Mouse (Mus musculus) ES-Bruce4 (cell line): ENCODE results near the gene Brsk2. TPM values are rescaled to one million over a fixed set of nuclear protein-coding genes. Genes with fewer than 3 reads are reported as not detected.
"Not testable (repeated sequence)": the region's sequence is repeated elsewhere in the genome, so short reads cannot be mapped to it uniquely, and the experiment has no call there.

Experiments used
- H3K27ac ChIP-seq: 2 replicates; pipeline ENCODE4 v1.5.1; 2012; ENCODE audit warnings: low read length, inconsistent platforms; ENCODE audit not compliant: insufficient read depth
- H3K27me3 ChIP-seq: 2 replicates; pipeline ENCODE4 v1.6.1; 2012; ENCODE audit warnings: mild to moderate bottlenecking, low read length, inconsistent platforms; ENCODE audit not compliant: control insufficient read depth, poor library complexity, insufficient read depth, severe bottlenecking
- H3K36me3 ChIP-seq: 2 replicates; pipeline ENCODE4 v1.6.1; 2012; ENCODE audit warnings: inconsistent platforms, mild to moderate bottlenecking, low read length, moderate library complexity; ENCODE audit not compliant: control insufficient read depth, poor library complexity, insufficient read depth, severe bottlenecking
- H3K4me1 ChIP-seq: one replicate; pipeline ENCODE4 v1.8.1; 2011; ENCODE audit warnings: low read length; ENCODE audit not compliant: control insufficient read depth, insufficient read depth
- H3K4me3 ChIP-seq: 2 replicates; pipeline ENCODE4 v1.5.1; 2011; ENCODE audit warnings: low read depth, mild to moderate bottlenecking, low read length
- H3K9ac ChIP-seq: 2 replicates; pipeline ENCODE4 v1.6.1; 2012; ENCODE audit warnings: low read depth, mild to moderate bottlenecking, inconsistent platforms; ENCODE audit not compliant: poor library complexity, severe bottlenecking
- H3K9me3 ChIP-seq: replicated peaks from 2 replicates; pipeline ENCODE4 v1.6.1; 2012; ENCODE audit warnings: mild to moderate bottlenecking, low read length, inconsistent platforms; ENCODE audit not compliant: control insufficient read depth, poor library complexity, insufficient read depth, severe bottlenecking
- CTCF ChIP-seq: IDR thresholded peaks from one replicate; pipeline ENCODE4 v1.8.1; 2011; ENCODE audit warnings: low read depth, low read length
- EP300 ChIP-seq: IDR thresholded peaks from 2 replicates; pipeline ENCODE4 v1.6.1; 2011; ENCODE audit warnings: low read depth, low read length; ENCODE audit not compliant: insufficient read depth
- POLR2A ChIP-seq: IDR thresholded peaks from one replicate; pipeline ENCODE4 v1.8.1; 2011; ENCODE audit warnings: low read length; ENCODE audit not compliant: insufficient read depth
- polyA plus RNA-seq: library from polyadenylated mRNA; stranded (reverse); fragments of >200 nt; gene quantifications from 2 replicates; pipeline ENCODE4 v1.2.4, GENCODE M21; 2011; ENCODE audit warnings: low read depth; ENCODE audit not compliant: missing spikeins, insufficient read depth, insufficient read length

Brsk2 gene
- polyA plus RNA-seq, 1 experiment: 0.75 TPM

DNA sequence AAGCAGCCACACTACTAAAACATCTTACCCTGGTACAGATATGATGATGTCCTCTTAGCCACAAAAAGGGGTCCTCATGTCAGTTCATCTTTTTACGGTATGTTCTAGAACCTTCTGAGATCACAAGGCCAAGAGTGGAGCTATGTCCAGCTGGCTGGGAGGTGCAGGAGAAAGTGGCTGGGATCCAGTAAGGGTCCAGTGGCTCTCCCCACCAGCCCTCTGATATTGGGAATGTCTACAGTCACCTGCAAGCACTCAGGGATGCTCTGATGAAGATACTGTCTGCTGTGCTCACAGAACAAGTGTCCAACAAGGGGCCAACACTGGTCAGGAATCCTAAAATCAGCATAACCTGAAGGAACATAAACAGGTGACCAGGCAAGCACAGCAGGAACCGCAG, 31.1 kb upstream of the Brsk2 start, which contains the start of gene Tollip:
Gene Tollip, minus strand, starts transcription at position 101 of the 400 bp plus-strand sequence.
- Histone ChIP-seq H3K27me3 (no peaks in the 10 kb centered on the region), H3K36me3 (no peaks in the 10 kb centered on the region), H3K9ac (no peak within 1 kb of the TSS), H3K4me3 (no peak within 1 kb of the TSS), H3K9me3 (no peaks in the 10 kb centered on the region), H3K4me1 (no peaks in the 10 kb centered on the region), H3K27ac (no peak within 1 kb of the TSS)
- TF ChIP-seq POLR2A: no peak
- TF ChIP-seq CTCF: no peak
- TF ChIP-seq EP300: no peak

DNA sequence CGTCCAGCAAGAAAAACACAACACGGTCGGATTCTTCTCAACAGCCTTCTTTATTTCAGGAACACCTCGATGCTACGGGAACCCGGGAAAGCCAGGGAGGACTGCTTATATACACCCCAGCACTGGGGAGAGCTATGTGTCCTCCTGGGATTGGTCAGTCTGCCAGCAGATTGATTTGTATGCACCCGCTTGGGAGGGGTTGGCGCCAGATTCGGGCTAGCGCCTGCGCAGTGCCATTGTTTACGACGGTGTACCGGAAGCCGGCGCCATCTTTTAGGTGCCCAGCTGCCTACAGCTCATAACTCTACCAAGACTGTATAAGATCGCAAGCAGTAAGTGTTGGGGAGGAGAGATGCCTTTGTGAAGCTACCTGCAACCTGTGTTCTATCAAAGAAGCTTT, 25.4 kb upstream of the Brsk2 start:
- H3K27ac ChIP-seq, H3K27me3 ChIP-seq, H3K9ac ChIP-seq, H3K4me3 ChIP-seq, H3K36me3 ChIP-seq, H3K9me3 ChIP-seq, H3K4me1 ChIP-seq: not testable (repeated sequence)

DNA sequence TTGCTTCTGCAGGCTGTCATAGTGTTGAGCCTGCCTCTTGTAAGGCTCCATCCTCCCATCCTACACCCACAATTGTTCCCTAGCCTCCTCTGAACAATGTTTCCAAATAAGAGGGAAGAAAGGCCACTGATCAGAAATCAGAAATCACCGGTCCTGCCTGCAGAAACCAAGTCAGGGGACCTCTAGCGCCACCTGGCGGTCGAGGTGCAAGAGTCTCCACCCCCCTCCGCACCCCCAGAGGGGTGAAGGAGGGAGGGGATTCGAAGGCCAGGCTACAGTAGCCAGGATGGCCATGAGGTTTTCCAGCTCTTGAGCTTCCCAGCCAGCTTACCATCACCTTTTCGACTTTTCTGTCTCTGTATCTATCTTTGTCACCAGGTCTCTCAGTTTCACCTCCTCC, 24.6 kb upstream of the Brsk2 start:
- Histone ChIP-seq H3K27me3 (no peaks in the 10 kb centered on the region), H3K4me3 (no peak overlapping the region), H3K4me1 (no peaks in the 10 kb centered on the region), H3K36me3 (no peaks in the 10 kb centered on the region), H3K27ac (no peak overlapping the region), H3K9ac (no peak overlapping the region), H3K9me3 (no peaks in the 10 kb centered on the region)
- peak; percentile 83 for TF ChIP-seq CTCF
- TF ChIP-seq POLR2A: no peak

DNA sequence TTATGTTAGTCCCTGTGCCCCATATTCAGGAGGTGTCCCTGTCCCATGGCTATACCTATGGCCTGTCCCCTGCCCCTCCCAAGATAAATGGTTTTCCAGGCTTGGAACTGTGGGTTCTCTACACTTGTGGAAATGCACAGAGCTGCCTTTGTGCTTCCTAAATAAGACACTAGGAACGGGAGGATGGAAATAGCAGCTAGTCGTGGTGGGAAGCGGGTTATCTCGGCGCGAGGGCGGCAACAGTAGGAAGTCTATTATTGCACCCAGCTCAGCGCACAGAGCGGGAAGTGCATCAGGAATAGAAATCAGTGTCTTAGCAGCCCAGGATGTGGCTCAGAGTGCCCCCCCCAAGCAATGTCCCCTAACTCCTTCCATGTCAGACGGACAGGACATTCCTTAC, 20.9 kb upstream of the Brsk2 start:
- Histone ChIP-seq H3K4me3 (no peak overlapping the region), H3K36me3 (no peaks in the 10 kb centered on the region)
- TF ChIP-seq CTCF (no peak), EP300 (no peak), POLR2A (no peak)

DNA sequence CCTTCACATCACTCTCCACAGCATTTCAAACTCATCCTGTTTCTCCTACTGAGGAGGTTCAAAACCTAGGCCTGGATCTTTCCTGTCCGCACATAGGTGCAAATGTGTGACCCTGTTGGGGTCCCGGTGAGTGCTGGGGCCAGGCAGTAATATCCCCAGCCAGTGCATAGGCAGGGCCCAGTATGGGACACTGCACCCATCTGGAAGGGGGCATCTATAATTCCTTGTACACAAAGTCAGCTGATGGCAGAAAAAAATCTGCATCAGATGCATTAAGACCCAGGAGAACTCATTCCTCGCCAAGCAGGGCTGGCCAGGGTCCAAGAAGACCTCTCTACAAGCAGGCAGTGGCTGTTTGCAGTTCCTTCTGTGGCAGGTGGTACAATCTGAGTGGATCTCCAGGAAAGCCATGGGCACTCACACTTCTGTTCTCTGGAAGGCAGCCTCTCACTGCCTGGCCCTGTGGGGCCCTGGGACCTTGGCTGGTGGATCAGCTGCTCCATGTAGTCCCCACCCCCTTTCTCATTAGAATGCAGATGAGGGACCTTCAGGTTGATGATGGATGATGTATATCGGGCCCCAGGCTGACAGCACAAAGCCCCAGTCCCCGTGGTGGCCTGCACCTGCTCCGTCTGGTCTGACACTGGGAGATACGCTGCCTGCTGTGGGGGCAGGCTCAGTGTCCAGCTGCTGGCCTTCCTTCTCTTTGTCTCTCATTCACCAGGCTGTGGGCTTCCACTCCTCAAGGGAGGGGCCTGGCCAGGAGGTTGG, 15.2 kb upstream of the Brsk2 start:
- H3K4me3 ChIP-seq: no peak overlapping the region

More for the DNA sequence above, 20.9 kb upstream of the Brsk2 start:
- no peaks in the 10 kb centered on the region for H3K27me3 ChIP-seq
- no peak overlapping the region for H3K27ac ChIP-seq
- no peaks in the 10 kb centered on the region for H3K9me3 ChIP-seq
- no peaks in the 10 kb centered on the region for H3K4me1 ChIP-seq
- H3K9ac ChIP-seq: no peak overlapping the region

DNA sequence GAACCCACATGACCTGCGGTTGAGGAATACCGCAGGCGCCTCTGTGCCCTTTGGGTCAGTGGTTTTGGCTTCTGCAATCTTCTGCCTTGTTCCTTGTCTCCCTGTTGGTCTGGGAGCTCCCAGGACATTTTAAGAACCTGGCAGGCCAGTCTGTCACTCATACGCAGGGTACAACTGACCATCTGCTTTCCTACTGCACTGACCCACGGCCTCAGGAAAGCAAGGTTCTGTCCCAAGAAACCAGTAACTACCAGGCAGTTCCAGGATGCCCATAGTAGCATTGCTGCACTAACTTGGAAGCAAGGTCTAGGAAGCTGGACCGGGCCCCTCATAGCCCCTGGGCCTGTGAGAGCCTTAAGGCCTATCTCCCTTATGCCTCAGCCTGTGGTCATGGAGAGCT, 14.6 kb upstream of the Brsk2 start:
- no peak overlapping the region for H3K27ac ChIP-seq
- H3K9ac ChIP-seq: no peak overlapping the region
- H3K4me3 ChIP-seq: no peak overlapping the region

More for the DNA sequence above, 15.2 kb upstream of the Brsk2 start:
- no peak overlapping the region for H3K27ac ChIP-seq
- no peaks in the 10 kb centered on the region; the same call in 1 of the 2 replicates for H3K27me3 ChIP-seq
- no peaks in the 10 kb centered on the region for H3K36me3 ChIP-seq
- H3K9ac ChIP-seq: no peak overlapping the region
- no peak for TF ChIP-seq EP300
- TF ChIP-seq POLR2A: no peak
- TF ChIP-seq CTCF: no peak
- H3K4me1 ChIP-seq: no peaks in the 10 kb centered on the region
- no peaks in the 10 kb centered on the region for H3K9me3 ChIP-seq

More for the DNA sequence above, 14.6 kb upstream of the Brsk2 start:
- TF ChIP-seq POLR2A (no peak), EP300 (no peak), CTCF (no peak)
- H3K27me3 ChIP-seq: no peaks in the 10 kb centered on the region; the same call in 1 of the 2 replicates
- H3K4me1 ChIP-seq: no peaks in the 10 kb centered on the region
- H3K9me3 ChIP-seq: no peaks in the 10 kb centered on the region
- no peaks in the 10 kb centered on the region for H3K36me3 ChIP-seq
